Mouse (Mus musculus): Measurements from ENCODE around the gene Qsox1.

- TF ChIP-seq POLR2A (IDR thresholded peaks at IDR 0.05; ENCODE audit: borderline replicate concordance, extremely low read depth, insufficient read depth, insufficient read length, poor library complexity, severe bottlenecking) (no peak), CTCF (IDR thresholded peaks at IDR 0.05; ENCODE audit: borderline replicate concordance, extremely low read depth, insufficient read depth, insufficient read length) (no peak)
Observed at GRCm38 (mm10) chr1:155794855-155795254, 17.8 kb downstream of the Qsox1 start.

All from brain, embryonic 14.5 days (tissue).